Mouse (Mus musculus): ENCODE results near the gene Acp6.

DNA sequence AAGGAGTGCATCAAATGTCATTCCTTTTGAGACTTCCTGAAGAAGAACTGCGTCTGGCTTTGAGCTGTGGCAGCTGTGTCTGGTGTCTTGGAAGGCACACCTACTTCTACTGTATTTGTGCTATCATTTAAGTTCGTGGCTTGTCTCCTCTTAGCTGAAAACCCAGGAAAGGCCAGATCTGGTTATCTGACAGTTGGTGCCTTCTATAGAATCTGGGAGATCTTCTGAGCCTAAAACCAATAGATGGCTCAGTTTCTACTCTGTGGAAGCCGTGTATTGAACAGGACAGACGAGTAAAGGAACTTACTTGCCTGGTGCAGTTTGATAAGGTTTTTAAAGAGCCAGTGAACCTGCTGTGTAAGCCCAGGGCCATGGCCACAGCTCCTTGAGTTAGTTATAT is 5.9 kb downstream of the Acp6 start:
- TF ChIP-seq CTCF (IDR thresholded peaks at IDR 0.05; ENCODE audit: insufficient read depth, low read length) (no peak), POLR2A (IDR thresholded peaks at IDR 0.05; ENCODE audit: borderline replicate concordance, extremely low read depth, low read depth, low read length) (no peak)

Measured in lung, adult 2 months (tissue).